Mouse (Mus musculus): Measurements from ENCODE around the gene Tubb1.

DNA sequence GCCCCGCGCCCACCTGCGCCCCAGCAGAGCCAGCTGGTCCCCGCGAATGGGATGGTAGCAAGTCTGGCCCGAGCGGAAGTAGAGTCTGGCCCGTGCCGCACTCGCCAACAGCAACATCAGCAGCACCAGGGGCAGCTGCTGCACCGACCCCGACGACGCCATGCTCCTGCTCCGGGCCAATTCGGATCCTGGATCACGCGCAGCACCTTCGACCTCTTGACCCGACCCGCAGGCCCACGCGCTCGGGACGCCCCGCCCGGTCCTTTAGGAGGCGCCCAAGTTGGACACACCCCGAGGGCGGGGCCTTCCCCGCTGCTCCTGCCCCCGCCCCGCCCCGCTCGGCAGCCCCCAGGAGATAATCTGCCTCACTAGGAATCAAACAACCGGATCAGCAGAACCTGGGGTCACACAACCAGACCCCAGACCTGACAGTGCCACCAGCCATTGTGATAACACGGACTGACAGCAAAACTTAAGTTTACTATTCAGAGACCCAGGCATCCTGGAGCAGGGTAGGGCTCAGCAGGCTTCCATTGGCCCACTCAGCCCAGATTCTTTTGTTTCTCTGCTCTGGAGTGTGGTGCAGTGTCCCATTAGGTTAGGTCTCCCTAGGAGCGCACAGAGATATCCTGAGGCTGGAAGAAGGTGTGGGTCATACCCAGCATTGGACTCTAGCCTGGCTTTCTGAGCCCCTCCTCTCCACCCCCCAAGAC is 11.6 kb upstream of the Tubb1 start, which contains the start of gene Ctsz:
- no peak for TF ChIP-seq CTCF (IDR thresholded peaks at IDR 0.05; ENCODE audit: borderline replicate concordance, insufficient read depth, low read depth, low read length)
- peak; percentile 22; the same call in 1 of the 2 replicates for TF ChIP-seq POLR2A (IDR thresholded peaks at IDR 0.05; ENCODE audit: borderline replicate concordance, insufficient read depth, low read length)
